Mouse (Mus musculus): ENCODE measurements around the gene Sp140.

- no peak for TF ChIP-seq POLR2A (IDR thresholded peaks at IDR 0.05; ENCODE audit: insufficient read depth, low read length)
- no peak for TF ChIP-seq EP300 (IDR thresholded peaks at IDR 0.05; ENCODE audit: insufficient read depth, low read depth, low read length)
- TF ChIP-seq CTCF (IDR thresholded peaks at IDR 0.05; ENCODE audit: low read depth, low read length): no peak
Measured at GRCm38 (mm10) chr1:85680226-85680625, 80.0 kb downstream of the Sp140 start.
